Mouse (Mus musculus) bone marrow macrophage, adult 2 months (primary cell): ENCODE data around the gene Gm3383. TPM values are rescaled to one million over a fixed set of nuclear protein-coding genes. Genes with fewer than 3 reads are reported as not detected.
"Not testable (repeated sequence)": the region's sequence is repeated elsewhere in the genome, so short reads cannot be mapped to it uniquely, and the experiment has no call there.

Source experiments
- H3K27ac ChIP-seq: 2 replicates; pipeline ENCODE4 v1.5.1; 2012; ENCODE audit warnings: low read depth, low read length; ENCODE audit not compliant: insufficient read depth
- H3K4me1 ChIP-seq: 2 replicates; pipeline ENCODE4 v1.6.1; 2012; ENCODE audit warnings: low read length; ENCODE audit not compliant: control insufficient read depth, insufficient read depth
- H3K4me3 ChIP-seq: 2 replicates; pipeline ENCODE4 v1.5.1; 2012; ENCODE audit warnings: mild to moderate bottlenecking, low read length, moderate library complexity; ENCODE audit not compliant: insufficient read depth
- polyA plus RNA-seq: library from polyadenylated mRNA; stranded (reverse); fragments of >200 nt; gene quantifications from 2 replicates; pipeline ENCODE4 v1.2.4, GENCODE M21; 2012; ENCODE audit not compliant: missing spikeins, insufficient read depth, insufficient read length

Gm3383 gene
- polyA plus RNA-seq = not detected in 2 replicates

- H3K4me1 ChIP-seq, H3K27ac ChIP-seq, H3K4me3 ChIP-seq: not testable (repeated sequence)
Measured at GRCm38 (mm10) chr14:5807882-5808281, at the start of gene Gm3383. TSS of gene Gm3383 (minus strand) at chr14:5807982.

GRCm38 (mm10) chr14:5855911-5856310 lies 48.1 kb upstream of the Gm3383 start:
- H3K4me3 ChIP-seq, H3K27ac ChIP-seq, H3K4me1 ChIP-seq: not testable (repeated sequence)

DNA sequence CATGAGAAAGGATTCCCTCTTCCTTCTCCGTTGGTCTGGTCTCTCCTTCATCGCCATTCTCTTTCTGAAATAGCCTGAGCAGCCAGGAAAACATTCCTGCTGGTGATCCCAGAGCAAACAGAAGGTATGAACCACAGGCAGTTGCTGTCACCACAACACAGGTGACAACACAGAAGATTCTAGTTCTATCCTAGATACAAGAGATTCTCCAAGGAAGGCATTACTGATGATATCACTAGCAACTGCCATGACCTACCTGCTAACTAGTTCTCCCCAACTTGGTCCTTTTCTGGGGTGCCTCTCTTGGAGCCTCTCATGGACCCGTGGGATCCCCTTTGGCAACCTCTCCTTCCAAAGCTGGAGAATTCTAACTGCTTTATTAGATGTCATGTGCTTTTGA lies 22.4 kb upstream of the Gm3383 start, which contains the start of gene Gm3424:
TSS of gene Gm3424 (minus strand) at position 101 of the 400 bp plus-strand sequence.
- not testable (repeated sequence) for H3K27ac ChIP-seq

DNA sequence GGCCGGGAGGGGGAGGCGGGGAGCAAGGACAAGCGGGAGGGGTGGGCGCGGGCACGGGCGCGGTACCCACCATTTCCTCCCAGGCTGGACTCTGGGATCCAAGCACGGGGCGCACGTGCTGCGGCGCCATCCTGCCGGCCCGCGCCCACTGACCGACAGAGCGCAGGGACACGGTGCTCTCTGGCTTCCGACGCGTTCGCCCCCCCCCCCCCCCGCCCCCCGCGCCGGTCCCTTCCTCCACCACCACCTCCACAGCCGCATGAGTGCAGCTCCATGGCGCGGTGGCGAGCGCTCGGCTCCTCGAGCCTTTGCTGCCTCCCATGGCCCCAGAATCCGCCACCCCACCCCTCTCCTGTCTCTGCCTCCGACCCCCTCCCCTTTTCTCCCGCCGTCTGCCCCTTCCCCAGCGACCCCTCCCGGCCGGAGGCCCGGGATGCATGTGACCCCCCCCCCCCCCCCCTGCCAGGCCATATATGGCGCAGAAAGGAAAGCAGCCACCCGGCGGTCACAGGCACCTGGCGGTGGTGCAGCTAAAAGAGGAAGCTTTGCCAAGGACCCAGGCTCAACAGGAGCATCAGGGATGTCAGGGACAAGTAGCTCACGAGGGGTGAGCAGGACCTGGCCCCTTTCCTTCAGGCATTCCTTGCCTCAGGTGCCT lies 5.0 kb upstream of the Gm3383 start:
- H3K4me1 ChIP-seq, H3K27ac ChIP-seq: not testable (repeated sequence)

More for the DNA sequence above, 22.4 kb upstream of the Gm3383 start, which contains the start of gene Gm3424:
- not testable (repeated sequence) for H3K4me3 ChIP-seq, H3K4me1 ChIP-seq

DNA sequence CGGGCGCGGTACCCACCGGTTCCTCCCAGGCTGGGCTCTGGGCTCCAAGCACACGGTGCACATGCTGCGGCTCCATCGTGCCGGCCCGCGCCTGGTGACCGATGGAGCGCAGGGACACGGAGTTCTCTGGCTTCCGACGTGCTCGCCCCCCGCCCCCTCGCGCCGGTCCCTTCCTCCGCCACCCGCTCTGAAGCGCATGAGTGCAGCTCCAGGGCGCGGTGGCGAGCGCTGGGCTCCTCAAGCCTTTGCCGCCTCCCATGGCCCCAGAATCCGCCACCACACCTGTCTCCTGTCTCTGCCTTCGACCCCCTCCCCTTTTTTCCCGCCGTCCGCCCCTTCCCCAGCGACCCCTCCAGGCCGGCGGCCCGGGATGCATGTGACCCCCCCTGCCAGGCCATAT lies 66.3 kb downstream of the Gm3383 start, which contains the start of gene Gm3373:
TSS of gene Gm3373 (minus strand) at position 101 of the 400 bp plus-strand sequence.
- not testable (repeated sequence) for H3K4me1 ChIP-seq, H3K27ac ChIP-seq, H3K4me3 ChIP-seq

More for the DNA sequence above, 5.0 kb upstream of the Gm3383 start:
- H3K4me3 ChIP-seq = not testable (repeated sequence)

GRCm38 (mm10) chr14:5687357-5687756 lies 120.4 kb downstream of the Gm3383 start, which contains the start of gene Gm9603:
TSS of gene Gm9603 (minus strand) at chr14:5687457.
- H3K27ac ChIP-seq, H3K4me3 ChIP-seq, H3K4me1 ChIP-seq: not testable (repeated sequence)

GRCm38 (mm10) chr14:5632928-5633327 lies 174.9 kb downstream of the Gm3383 start, which contains the start of gene Gm8265:
TSS of gene Gm8265 (minus strand) at chr14:5633028.
- not testable (repeated sequence) for H3K4me3 ChIP-seq, H3K27ac ChIP-seq, H3K4me1 ChIP-seq

Other genes with a start within 250 kb of the Gm3383 start
- not detected in 2 replicates for gene Gm8265, start 175.0 kb downstream of the Gm3383 start, polyA plus RNA-seq
- gene Gm9603, start 120.5 kb downstream of the Gm3383 start, polyA plus RNA-seq = not detected in 2 replicates
- not detected in 2 replicates for gene Gm3373, start 66.4 kb downstream of the Gm3383 start, polyA plus RNA-seq
- not detected in 2 replicates for gene Gm3424, start 22.3 kb upstream of the Gm3383 start, polyA plus RNA-seq
- not detected in 2 replicates for gene Gm8237, start 72.4 kb upstream of the Gm3383 start, polyA plus RNA-seq
- gene Gm3248, start 153.8 kb upstream of the Gm3383 start, polyA plus RNA-seq = not detected in 2 replicates
- not detected in 2 replicates for gene Gm3453, start 171.2 kb upstream of the Gm3383 start, polyA plus RNA-seq